Mouse (Mus musculus) heart, embryonic 16.5 days (tissue): ENCODE results near the gene Fbxo30. TPM values are rescaled to one million over a fixed set of nuclear protein-coding genes. Genes with fewer than 3 reads are reported as not detected.
A peak's percentile ranks its signal among the peaks of the same experiment; 100 is the strongest.

Experiments
- ATAC-seq: fragments of 200-750 bp; cut with Nextera tagmentation; replicated peaks from 2 replicates; pipeline ENCODE4 v1.8.0; 2017; ENCODE audit warnings: moderate number of reproducible peaks; ENCODE audit not compliant: insufficient read depth, low FRiP score; ENCODE audit errors: extremely low read depth
- H3K27ac ChIP-seq: fragments of 300-500 bp; sonication (generic); 2 replicates; pipeline ENCODE4 v1.5.1; 2014; ENCODE audit warnings: mild to moderate bottlenecking, low read length, control low read depth, moderate library complexity
- H3K27me3 ChIP-seq: fragments of 300-500 bp; sonication (generic); 2 replicates; pipeline ENCODE4 v1.6.1; 2014; ENCODE audit warnings: low read length, mixed read lengths; ENCODE audit not compliant: control insufficient read depth, insufficient read depth
- H3K36me3 ChIP-seq: fragments of 300-500 bp; sonication (generic); 2 replicates; pipeline ENCODE4 v1.6.1; 2014; ENCODE audit not compliant: control insufficient read depth, insufficient read depth
- H3K4me1 ChIP-seq: fragments of 300-500 bp; sonication (generic); 2 replicates; pipeline ENCODE4 v1.6.1; 2014; ENCODE audit warnings: low read length, mixed read lengths; ENCODE audit not compliant: control insufficient read depth, insufficient read depth
- H3K4me2 ChIP-seq: fragments of 300-500 bp; sonication (generic); 2 replicates; pipeline ENCODE4 v1.6.1; 2014; ENCODE audit warnings: low read depth, mild to moderate bottlenecking, control low read depth, low read length
- H3K4me3 ChIP-seq: fragments of 300-500 bp; sonication (generic); 2 replicates; pipeline ENCODE4 v1.5.1; 2014; ENCODE audit warnings: mild to moderate bottlenecking, control low read depth, low read length
- H3K9ac ChIP-seq: fragments of 300-500 bp; sonication (generic); 2 replicates; pipeline ENCODE4 v1.6.1; 2014; ENCODE audit warnings: low read length, control low read depth
- H3K9me3 ChIP-seq: fragments of 300-500 bp; sonication (generic); replicated peaks from 2 replicates; pipeline ENCODE4 v1.6.1; 2016; ENCODE audit warnings: low read length; ENCODE audit not compliant: control insufficient read depth
- WGBS: fragments of 180-500 bp; shearing (Covaris S2); extraction: QIAGEN DNeasy Blood & Tissue Kit; methylation state at CpG from one replicate; pipeline ENCODE4 v1.1.7; 2014; 5-methylcytosine and 5-hydroxymethylcytosine counted together
- polyA plus RNA-seq: library from polyadenylated mRNA; unstranded; fragments of >200 nt; fragmentation: Nextera tagmentation; extraction: Ambion mirVana; gene quantifications from 2 replicates; pipeline ENCODE4 v1.2.1, GENCODE M21; 2015

Gene Fbxo30
- polyA plus RNA-seq, 1 experiment from 2014 or later, result 32.6 TPM

GRCm38 (mm10) chr10:11269165-11269564 lies 12.0 kb upstream of the Fbxo30 start:
- H3K4me1 ChIP-seq, result no peaks in the 10 kb centered on the region
- no peak overlapping the region for H3K4me2 ChIP-seq
- H3K9me3 ChIP-seq, result no peaks in the 10 kb centered on the region
- no peak overlapping the region for H3K9ac ChIP-seq
- H3K4me3 ChIP-seq, result no peak overlapping the region
- no peak overlapping the region for H3K27ac ChIP-seq
- ATAC-seq, result no peak
- no peaks in the 10 kb centered on the region for H3K36me3 ChIP-seq
- H3K27me3 ChIP-seq, result no peaks in the 10 kb centered on the region

- Histone ChIP-seq H3K4me2 (no peak overlapping the region), H3K36me3 (no peaks in the 10 kb centered on the region), H3K4me1 (no peaks in the 10 kb centered on the region), H3K27ac (no peak overlapping the region), H3K9me3 (no peaks in the 10 kb centered on the region), H3K27me3 (no peaks in the 10 kb centered on the region), H3K9ac (no peak overlapping the region), H3K4me3 (no peak overlapping the region)
- WGBS, result 68% methylated on average over 1 of the region's 1 CpGs
- no peak for ATAC-seq
Measured at GRCm38 (mm10) chr10:11274431-11274830, 6.7 kb upstream of the Fbxo30 start.

- H3K27me3 ChIP-seq, result no peaks in the 10 kb centered on the region
- H3K4me3 ChIP-seq, result peak overlapping the region; percentile 97
- no peaks in the 10 kb centered on the region for H3K9me3 ChIP-seq
- no peaks in the 10 kb centered on the region for H3K36me3 ChIP-seq
- H3K9ac ChIP-seq, result peak overlapping the region; percentile 99
- no peaks in the 10 kb centered on the region for H3K4me1 ChIP-seq
- ATAC-seq, result no peak
- peak overlapping the region; percentile 97 for H3K4me2 ChIP-seq
- H3K27ac ChIP-seq, result peak overlapping the region; percentile 100
- WGBS, result 3% methylated on average over 6 of the region's 6 CpGs
Measured at GRCm38 (mm10) chr10:11280235-11280577, 924 bp upstream of the Fbxo30 start.

GRCm38 (mm10) chr10:11281498-11282305 lies 572 bp downstream of the Fbxo30 start:
- Histone ChIP-seq H3K4me3 (peak overlapping the region; percentile 97), H3K36me3 (no peaks in the 10 kb centered on the region), H3K9me3 (no peaks in the 10 kb centered on the region), H3K27me3 (no peaks in the 10 kb centered on the region), H3K4me1 (peaks cover under 1% of the 10 kb centered on the region; the same call in 1 of the 2 replicates), H3K4me2 (peak overlapping the region; percentile 64), H3K27ac (peak overlapping the region; percentile 100), H3K9ac (peak overlapping the region; percentile 99)
- peak; percentile 42 for ATAC-seq
- WGBS, result under 1% methylated on average over 40 of the region's 68 CpGs

- peak overlapping the region; percentile 100 for H3K27ac ChIP-seq
- peaks cover 2% of the 10 kb centered on the region; the same call in 1 of the 2 replicates for H3K4me1 ChIP-seq
- H3K9me3 ChIP-seq, result no peaks in the 10 kb centered on the region
- H3K4me2 ChIP-seq, result peak overlapping the region; percentile 64
- H3K4me3 ChIP-seq, result peak overlapping the region; percentile 97
- no peak for ATAC-seq
- H3K36me3 ChIP-seq, result no peaks in the 10 kb centered on the region
- H3K27me3 ChIP-seq, result no peaks in the 10 kb centered on the region
- WGBS, result 1% methylated on average over 4 of the region's 4 CpGs
- H3K9ac ChIP-seq, result peak overlapping the region; percentile 99
Measured at GRCm38 (mm10) chr10:11282306-11282631, 1.1 kb downstream of the Fbxo30 start.

GRCm38 (mm10) chr10:11298418-11298817 lies 17.3 kb downstream of the Fbxo30 start:
- WGBS, result 89% methylated on average over 6 of the region's 6 CpGs
- peaks cover 7% of the 10 kb centered on the region for H3K4me1 ChIP-seq
- H3K27ac ChIP-seq, result no peak overlapping the region
- H3K9me3 ChIP-seq, result no peaks in the 10 kb centered on the region
- H3K27me3 ChIP-seq, result no peaks in the 10 kb centered on the region
- H3K4me2 ChIP-seq, result no peak overlapping the region
- no peak overlapping the region for H3K9ac ChIP-seq
- no peak overlapping the region for H3K4me3 ChIP-seq
- no peak for ATAC-seq
- peaks cover 4% of the 10 kb centered on the region for H3K36me3 ChIP-seq

- 66% methylated on average over 9 of the region's 9 CpGs for WGBS
- H3K4me2 ChIP-seq, result no peak overlapping the region
- no peaks in the 10 kb centered on the region for H3K4me1 ChIP-seq
- no peaks in the 10 kb centered on the region for H3K9me3 ChIP-seq
- H3K9ac ChIP-seq, result no peak overlapping the region
- no peak overlapping the region for H3K4me3 ChIP-seq
- H3K27me3 ChIP-seq, result no peaks in the 10 kb centered on the region
- ATAC-seq, result no peak
- H3K27ac ChIP-seq, result no peak overlapping the region
- H3K36me3 ChIP-seq, result no peaks in the 10 kb centered on the region
Measured at GRCm38 (mm10) chr10:11305365-11306053, 24.4 kb downstream of the Fbxo30 start.

GRCm38 (mm10) chr10:11306054-11306367 lies 24.9 kb downstream of the Fbxo30 start:
- 50% methylated on average over 2 of the region's 2 CpGs for WGBS
- Histone ChIP-seq H3K4me3 (no peak overlapping the region), H3K4me1 (no peaks in the 10 kb centered on the region), H3K27ac (no peak overlapping the region), H3K36me3 (no peaks in the 10 kb centered on the region), H3K9ac (no peak overlapping the region), H3K9me3 (no peaks in the 10 kb centered on the region), H3K4me2 (no peak overlapping the region), H3K27me3 (no peaks in the 10 kb centered on the region)
- no peak for ATAC-seq

GRCm38 (mm10) chr10:11309866-11310265 lies 28.7 kb downstream of the Fbxo30 start:
- no peaks in the 10 kb centered on the region for H3K36me3 ChIP-seq
- H3K4me3 ChIP-seq, result no peak overlapping the region
- no peak for ATAC-seq
- no peaks in the 10 kb centered on the region for H3K9me3 ChIP-seq
- WGBS, result 93% methylated on average over 1 of the region's 1 CpGs
- no peaks in the 10 kb centered on the region for H3K27me3 ChIP-seq
- H3K4me2 ChIP-seq, result no peak overlapping the region
- no peak overlapping the region for H3K27ac ChIP-seq
- H3K4me1 ChIP-seq, result no peaks in the 10 kb centered on the region
- no peak overlapping the region for H3K9ac ChIP-seq
